Mouse (Mus musculus) monocyte, adult 59 days (primary cell): Measurements from ENCODE around the gene Lrrc72. TPM values are rescaled to one million over a fixed set of nuclear protein-coding genes. Genes with fewer than 3 reads are reported as not detected.

Experiments
- total RNA-seq, 2 experiments: library from RNA; stranded (reverse); gene quantifications; one replicate each; pipeline ENCODE4 v1.2.4; 2023

The Lrrc72 gene
- not detected for total RNA-seq

DNA sequence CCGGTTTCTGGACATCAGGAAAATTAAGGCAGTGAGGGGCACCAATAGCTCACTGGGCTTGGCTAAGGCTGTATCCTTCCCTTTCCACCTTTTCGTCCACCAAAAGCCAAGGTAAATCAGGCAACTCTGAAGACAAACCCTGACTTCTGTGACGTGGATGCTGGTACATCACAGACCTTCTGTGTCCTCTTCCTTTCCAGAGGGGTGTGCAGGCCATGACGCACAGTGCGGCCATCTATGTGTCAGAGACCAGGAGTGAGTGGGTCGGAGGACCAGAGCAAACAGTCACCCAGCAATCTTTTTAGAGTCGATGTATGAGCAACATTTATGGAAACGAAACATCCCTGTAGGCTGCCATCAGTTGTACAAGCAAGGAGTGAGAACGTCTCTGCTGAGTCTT, at the start of gene Lrrc72:
Gene Lrrc72 (minus strand): TSS at position 101 of the 400 bp plus-strand sequence.

Other genes starting within 250 kb of the Lrrc72 start
- 100 to 1,000 TPM; 154 to 161 TPM for gene Tspan13, start 210.9 kb downstream of the Lrrc72 start, total RNA-seq
- 10 to 100 TPM; 19.9 to 20.0 TPM for gene Ankmy2, start 96.3 kb downstream of the Lrrc72 start, total RNA-seq
- gene Bzw2, start 95.3 kb downstream of the Lrrc72 start, total RNA-seq: 10 to 100 TPM; 58.4 to 62.0 TPM
- not detected for gene Sostdc1, start 60.7 kb upstream of the Lrrc72 start, total RNA-seq
- gene Ispd, start 128.1 kb upstream of the Lrrc72 start, total RNA-seq: 1 to 10 TPM; 1.4 to 1.6 TPM
- not detected for gene D630036H23Rik, start 128.8 kb upstream of the Lrrc72 start, total RNA-seq